Mouse (Mus musculus) forebrain, embryonic 14.5 days (tissue): ENCODE measurements at regions not wholly inside any gene's neighbourhood (a gene's known extent, or its start where the extent isn't known, plus 50 kb on each side); places are given as distances from the start of the nearest gene placed in this dataset.
A peak's percentile ranks its signal among the peaks of the same experiment; 100 is the strongest.
"Not testable (repeated sequence)": the region's sequence is repeated elsewhere in the genome, so short reads cannot be mapped to it uniquely, and the experiment has no call there.

ENCODE experiments used
- ATAC-seq: fragments of 200-750 bp; cut with Nextera tagmentation; 2 replicates; pipeline ENCODE4 v1.8.0; 2017; ENCODE audit warnings: mild to moderate bottlenecking, moderate library complexity
- DNase-seq: peaks from one replicate; pipeline ENCODE4 v3.0.0-alpha.2; 2015; ENCODE audit warnings: low spot score
- H3K27ac ChIP-seq: fragments of 300-500 bp; sonication (generic); 2 replicates; pipeline ENCODE4 v1.5.1; 2014; ENCODE audit warnings: low read depth, mild to moderate bottlenecking, control low read depth, low read length, moderate library complexity
- H3K27me3 ChIP-seq: fragments of 300-500 bp; sonication (generic); replicated peaks from 2 replicates; pipeline ENCODE4 v1.6.1; 2014; ENCODE audit warnings: low read length, control low read depth, mixed read lengths; ENCODE audit not compliant: control insufficient read depth, insufficient read depth
- H3K36me3 ChIP-seq: fragments of 300-500 bp; sonication (generic); 2 replicates; pipeline ENCODE4 v1.6.1; 2014; ENCODE audit warnings: low read length, control low read depth; ENCODE audit not compliant: control insufficient read depth, insufficient read depth
- H3K4me1 ChIP-seq: fragments of 300-500 bp; sonication (generic); 2 replicates; pipeline ENCODE4 v1.6.1; 2014; ENCODE audit warnings: antibody characterized with exemption, low read length, control low read depth; ENCODE audit not compliant: control insufficient read depth, insufficient read depth
- H3K4me2 ChIP-seq: fragments of 300-500 bp; sonication (generic); 2 replicates; pipeline ENCODE4 v1.6.1; 2014; ENCODE audit warnings: mild to moderate bottlenecking, control low read depth, low read length
- H3K4me3 ChIP-seq: fragments of 300-500 bp; sonication (generic); 2 replicates; pipeline ENCODE4 v1.5.1; 2014; ENCODE audit warnings: low read depth, low read length, control low read depth
- H3K9ac ChIP-seq: fragments of 300-500 bp; sonication (generic); 2 replicates; pipeline ENCODE4 v1.6.1; 2014; ENCODE audit warnings: mild to moderate bottlenecking, low read length, control low read depth, moderate library complexity
- H3K9me3 ChIP-seq: fragments of 300-500 bp; sonication (generic); replicated peaks from 2 replicates; pipeline ENCODE4 v1.6.1; 2016; ENCODE audit warnings: low read length, control low read depth, mixed read lengths; ENCODE audit not compliant: control insufficient read depth
- WGBS: fragments of 180-500 bp; shearing (Covaris S2); extraction: QIAGEN DNeasy Blood & Tissue Kit; methylation state at CpG from one replicate; pipeline ENCODE4 v1.1.7; 2014; 5-methylcytosine and 5-hydroxymethylcytosine counted together

DNA sequence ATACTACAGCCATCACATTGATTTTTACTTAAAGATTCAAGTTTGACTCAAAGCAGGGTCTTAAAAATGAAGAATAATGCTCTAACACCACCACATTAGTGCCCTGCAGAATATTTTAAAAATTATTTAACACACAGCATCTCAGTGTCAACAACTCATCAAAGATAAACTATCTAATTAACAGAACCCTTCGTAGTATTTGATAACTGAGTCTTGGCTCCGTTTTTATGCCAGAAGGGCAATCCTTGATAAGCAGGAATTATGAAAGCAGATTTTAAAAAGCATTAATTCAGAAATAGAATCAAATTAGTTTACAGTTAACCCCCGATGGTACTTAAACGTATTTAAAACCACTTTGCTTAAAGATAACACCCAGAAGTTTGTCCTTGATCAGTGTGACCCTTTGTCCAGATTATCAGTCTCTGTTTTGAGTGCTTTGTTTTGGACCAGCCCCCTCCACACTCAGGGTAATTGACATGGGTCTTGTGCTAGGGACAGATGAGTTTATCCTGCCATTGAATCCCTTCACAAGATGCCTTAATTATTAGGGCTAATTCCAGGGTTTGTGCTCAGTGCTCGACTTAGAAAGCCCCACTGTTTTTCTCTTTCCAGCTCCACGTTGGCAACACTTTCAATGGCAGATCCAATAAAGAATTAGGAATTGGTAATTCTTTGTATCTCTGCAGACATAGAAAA is 69.4 kb upstream of the Dph6 start:
- Histone ChIP-seq H3K9ac (no peak overlapping the region), H3K27ac (no peak overlapping the region), H3K36me3 (no peaks in the 10 kb centered on the region), H3K4me3 (no peak overlapping the region), H3K4me2 (no peak overlapping the region), H3K4me1 (0 out of 2 replicates have a peak, but pooled peaks cover 3% of the 10 kb centered on the region), H3K9me3 (no peaks in the 10 kb centered on the region), H3K27me3 (no peaks in the 10 kb centered on the region)
- 37% methylated on average over 6 of the region's 6 CpGs for WGBS
- ATAC-seq (no peak), DNase-seq (peak; percentile 57)

- no peaks in the 10 kb centered on the region for H3K27me3 ChIP-seq
- no peak overlapping the region for H3K4me2 ChIP-seq
- DNase-seq: no peak
- no peak overlapping the region for H3K27ac ChIP-seq
- 93% methylated on average over 1 of the region's 1 CpGs for WGBS
- H3K9ac ChIP-seq: no peak overlapping the region
- no peak for ATAC-seq
- H3K4me3 ChIP-seq: no peak overlapping the region
- no peaks in the 10 kb centered on the region for H3K36me3 ChIP-seq
- H3K9me3 ChIP-seq: no peaks in the 10 kb centered on the region
- 0 out of 2 replicates have a peak, but pooled peaks cover 3% of the 10 kb centered on the region for H3K4me1 ChIP-seq
Observed at GRCm38 (mm10) chr2:114727197-114727596, 72.4 kb upstream of the Dph6 start.

- Histone ChIP-seq H3K4me3 (no peak overlapping the region), H3K4me2 (no peak overlapping the region), H3K9ac (no peak overlapping the region), H3K9me3 (no peaks in the 10 kb centered on the region), H3K27ac (peak overlapping the region; percentile 65), H3K27me3 (no peaks in the 10 kb centered on the region), H3K4me1 (peaks cover 2% of the 10 kb centered on the region; the same call in 1 of the 2 replicates), H3K36me3 (no peaks in the 10 kb centered on the region)
- 27% methylated on average over 4 of the region's 4 CpGs for WGBS
- ATAC-seq (peak; percentile 86), DNase-seq (peak; percentile 86)
Observed at GRCm38 (mm10) chr2:114734861-114735569, 80.3 kb upstream of the Dph6 start.

- Histone ChIP-seq H3K9ac (no peak overlapping the region), H3K27ac (peak overlapping the region; percentile 83), H3K4me2 (no peak overlapping the region), H3K4me1 (no peaks in the 10 kb centered on the region), H3K27me3 (no peaks in the 10 kb centered on the region), H3K36me3 (no peaks in the 10 kb centered on the region), H3K4me3 (no peak overlapping the region), H3K9me3 (no peaks in the 10 kb centered on the region)
- ATAC-seq: peak; percentile 65
- 53% methylated on average over 11 of the region's 11 CpGs for WGBS
- peak; percentile 86 for DNase-seq
Observed at GRCm38 (mm10) chr2:114739421-114740212, 84.9 kb upstream of the Dph6 start.

GRCm38 (mm10) chr2:114763276-114763675 is 108.5 kb upstream of the Dph6 start:
- ATAC-seq (peak; percentile 60), DNase-seq (peak; percentile 67)
- H3K4me2 ChIP-seq: no peak overlapping the region
- H3K4me1 ChIP-seq: no peaks in the 10 kb centered on the region
- H3K9me3 ChIP-seq: no peaks in the 10 kb centered on the region
- 6% methylated on average over 4 of the region's 4 CpGs for WGBS
- no peaks in the 10 kb centered on the region for H3K27me3 ChIP-seq
- H3K36me3 ChIP-seq: no peaks in the 10 kb centered on the region
- no peak overlapping the region for H3K4me3 ChIP-seq
- H3K27ac ChIP-seq: no peak overlapping the region
- H3K9ac ChIP-seq: no peak overlapping the region

DNA sequence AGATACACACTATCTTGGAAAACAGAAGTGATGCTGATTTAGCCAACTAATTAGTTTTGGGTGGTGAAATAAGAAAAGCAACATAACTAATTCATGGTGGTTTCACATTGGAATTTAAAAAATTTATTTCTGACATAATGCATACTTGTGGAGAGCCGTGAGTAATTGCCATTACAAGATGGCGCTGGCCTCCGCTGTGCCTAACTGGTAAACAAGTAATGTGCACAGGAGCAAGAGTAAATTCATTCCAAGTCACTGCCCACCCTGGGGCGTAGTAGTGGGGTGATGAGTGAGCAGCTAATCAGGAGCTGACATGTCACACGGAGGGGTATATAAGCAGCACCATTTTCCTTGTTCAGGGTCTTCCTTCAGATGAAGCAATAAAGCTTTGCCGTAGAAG is 119.0 kb upstream of the Dph6 start:
- 81% methylated on average over 6 of the region's 6 CpGs for WGBS
- H3K27me3 ChIP-seq, H3K27ac ChIP-seq, H3K36me3 ChIP-seq, H3K9ac ChIP-seq, H3K4me3 ChIP-seq, H3K4me2 ChIP-seq, H3K9me3 ChIP-seq, DNase-seq, ATAC-seq, H3K4me1 ChIP-seq: not testable (repeated sequence)

DNA sequence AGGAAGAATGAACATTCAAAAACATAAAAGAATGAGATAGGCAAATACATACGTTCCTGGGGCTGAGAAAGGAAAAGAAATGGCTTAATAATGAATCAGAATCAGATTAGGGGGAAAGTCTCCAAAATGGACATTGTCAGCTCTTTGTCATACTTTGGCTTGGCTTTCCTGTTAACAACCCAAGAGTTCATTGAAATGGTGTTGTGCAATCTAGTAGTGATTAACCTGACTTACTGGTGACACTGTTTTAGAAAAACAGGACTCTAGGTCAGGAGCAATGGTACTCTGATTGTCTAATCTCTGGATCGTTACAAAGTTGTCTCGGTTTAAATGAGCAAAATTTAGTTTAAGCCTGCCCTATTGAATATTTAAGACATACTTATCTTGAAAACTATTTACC is 119.5 kb upstream of the Dph6 start:
- 77% methylated on average over 3 of the region's 3 CpGs for WGBS
- Histone ChIP-seq H3K36me3 (no peaks in the 10 kb centered on the region), H3K4me1 (no peaks in the 10 kb centered on the region), H3K27me3 (no peaks in the 10 kb centered on the region), H3K4me3 (no peak overlapping the region), H3K9ac (no peak overlapping the region), H3K4me2 (no peak overlapping the region), H3K9me3 (no peaks in the 10 kb centered on the region), H3K27ac (no peak overlapping the region)
- no peak for ATAC-seq
- DNase-seq: no peak

GRCm38 (mm10) chr2:114775532-114775931 is 120.8 kb upstream of the Dph6 start:
- Histone ChIP-seq H3K9ac (no peak overlapping the region), H3K36me3 (no peaks in the 10 kb centered on the region), H3K4me3 (no peak overlapping the region), H3K4me2 (no peak overlapping the region), H3K27ac (no peak overlapping the region), H3K9me3 (no peaks in the 10 kb centered on the region), H3K4me1 (no peaks in the 10 kb centered on the region), H3K27me3 (no peaks in the 10 kb centered on the region)
- no peak for ATAC-seq
- 80% methylated on average over 2 of the region's 2 CpGs for WGBS
- peak; percentile 11 for DNase-seq
